Mouse (Mus musculus) myocyte (in vitro differentiated cells): ENCODE measurements at regions not wholly inside any gene's neighbourhood (a gene's known extent, or its start where the extent isn't known, plus 50 kb on each side); places are given as distances from the start of the nearest gene placed in this dataset.

Source experiments
- CEBPB ChIP-seq: IDR thresholded peaks from 2 replicates; pipeline ENCODE4 v1.6.1; 2011; ENCODE audit warnings: mild to moderate bottlenecking, moderate library complexity; ENCODE audit not compliant: poor library complexity, insufficient read depth, severe bottlenecking
- MAX ChIP-seq: IDR thresholded peaks from one replicate; pipeline ENCODE4 v1.6.1; 2011; ENCODE audit warnings: low read depth, mild to moderate bottlenecking, control low read depth
- MYOG ChIP-seq, 3 experiments: IDR thresholded peaks; one replicate each; pipeline ENCODE4 v1.6.1; 2011; ENCODE audit warnings: control low read depth in 2 of 3, low read depth in 2 of 3, mild to moderate bottlenecking in 2 of 3; ENCODE audit not compliant: insufficient read length in 2 of 3, control insufficient read depth in 1 of 3, insufficient read depth in 1 of 3
- POLR2A ChIP-seq: IDR thresholded peaks from one replicate; pipeline ENCODE4 v1.6.1; 2011; ENCODE audit warnings: low read depth, mild to moderate bottlenecking, control low read depth, moderate library complexity; ENCODE audit not compliant: insufficient read length
- POLR2AphosphoS2 ChIP-seq: IDR thresholded peaks from one replicate; pipeline ENCODE4 v1.6.1; 2011; ENCODE audit warnings: low read depth, control low read depth; ENCODE audit not compliant: insufficient read length

DNA sequence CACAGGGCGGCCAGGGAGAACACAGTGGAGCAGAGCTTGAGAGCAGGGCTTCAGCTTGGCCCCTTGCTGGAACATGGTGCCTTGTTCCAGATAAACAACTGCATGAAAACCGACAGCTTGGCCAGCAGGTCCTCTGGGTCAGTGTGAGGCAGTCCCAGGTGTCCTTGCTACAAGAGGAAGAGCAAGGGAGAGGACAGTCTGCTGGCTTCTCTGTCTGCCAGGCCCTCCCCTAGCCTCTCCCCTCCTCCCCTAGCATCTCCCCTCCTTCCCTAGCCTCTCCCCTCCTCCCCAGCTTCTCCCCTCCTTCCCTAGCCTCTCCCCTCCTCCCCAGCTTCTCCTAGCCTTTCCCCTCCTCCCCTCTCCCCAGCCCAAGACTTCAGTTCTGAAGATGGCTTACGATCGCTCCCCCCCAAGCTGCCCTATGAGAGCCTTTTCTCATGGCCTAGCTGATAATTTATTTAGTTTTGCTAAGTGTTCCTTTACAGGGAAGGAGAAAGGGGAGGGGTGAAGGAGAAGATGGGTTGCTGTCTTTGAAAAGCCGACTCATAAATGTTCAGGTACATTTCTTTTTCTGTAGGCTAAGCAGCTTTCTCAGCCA, 333.7 kb downstream of the Gm45692 start:
- TF ChIP-seq POLR2AphosphoS2: no peak
- no peak for TF ChIP-seq CEBPB
- no peak for TF ChIP-seq POLR2A
- TF ChIP-seq MYOG (IDR thresholded peaks at IDR 0.05; ENCODE audit: control insufficient read depth in 1 of 3, insufficient read depth in 1 of 3, insufficient read length in 2 of 3, low read depth in 2 of 3): no peak
- no peak for TF ChIP-seq MAX
